Mouse (Mus musculus) left cerebral cortex, adult 2 months (tissue): Measurements from ENCODE around the gene Mrps18c. TPM values are rescaled to one million over a fixed set of nuclear protein-coding genes. Genes with fewer than 3 reads are reported as not detected.

Source experiments
- DNase-seq, 2 experiments: peaks; one replicate each; pipeline ENCODE4 v3.0.0; 2021 to 2022; ENCODE audit warnings: low spot score in 2 of 2, mixed read lengths in 1 of 2; ENCODE audit errors: extremely low spot score in 1 of 2
- H3K27ac ChIP-seq: fragments of 200-600 bp; 2 replicates; pipeline ENCODE4 v1.8.1; 2022
- H3K4me3 ChIP-seq: fragments of 200-600 bp; 2 replicates; pipeline ENCODE4 v1.8.1; 2022
- CTCF ChIP-seq: fragments of 200-600 bp; IDR thresholded peaks from 2 replicates; pipeline ENCODE4 v1.8.1; 2022; ENCODE audit warnings: antibody characterized with exemption, mild to moderate bottlenecking, moderate library complexity
- intact Hi-C: fragments of 180-260 bp; cut with DNase I; formaldehyde crosslinking; loops from one replicate; pipeline ENCODE4 v1.15.1; 2025
- long read RNA-seq, 2 experiments: library from polyadenylated mRNA; stranded (forward); transcript quantifications; one replicate each; pipeline ENCODE4 v2.0.0; 2021; ENCODE audit warnings: borderline mapping rate in 2 of 2
- total RNA-seq, 2 experiments: library from RNA; stranded (reverse); gene quantifications; 2 replicates each; pipeline ENCODE4 v1.2.3; 2021

Gene Mrps18c
- 10 to 100 TPM; 52.0 to 57.7 TPM for total RNA-seq
- long read RNA-seq, experiment 1, transcript Mrps18c-201 (6 exons, 638 nt): major isoform, 22 of 27 reads
- long read RNA-seq, experiment 1, partial matches to known transcripts: 0 of 27 reads
- long read RNA-seq, experiment 1, other reads (novel, unspliced or antisense): 4 of 27 reads
- long read RNA-seq, experiment 2, transcript Mrps18c-201 (6 exons, 638 nt): major isoform, 23 of 24 reads
- long read RNA-seq, experiment 2, partial matches to known transcripts: 0 of 24 reads
- long read RNA-seq, experiment 2, other reads (novel, unspliced or antisense): 0 of 24 reads

DNA sequence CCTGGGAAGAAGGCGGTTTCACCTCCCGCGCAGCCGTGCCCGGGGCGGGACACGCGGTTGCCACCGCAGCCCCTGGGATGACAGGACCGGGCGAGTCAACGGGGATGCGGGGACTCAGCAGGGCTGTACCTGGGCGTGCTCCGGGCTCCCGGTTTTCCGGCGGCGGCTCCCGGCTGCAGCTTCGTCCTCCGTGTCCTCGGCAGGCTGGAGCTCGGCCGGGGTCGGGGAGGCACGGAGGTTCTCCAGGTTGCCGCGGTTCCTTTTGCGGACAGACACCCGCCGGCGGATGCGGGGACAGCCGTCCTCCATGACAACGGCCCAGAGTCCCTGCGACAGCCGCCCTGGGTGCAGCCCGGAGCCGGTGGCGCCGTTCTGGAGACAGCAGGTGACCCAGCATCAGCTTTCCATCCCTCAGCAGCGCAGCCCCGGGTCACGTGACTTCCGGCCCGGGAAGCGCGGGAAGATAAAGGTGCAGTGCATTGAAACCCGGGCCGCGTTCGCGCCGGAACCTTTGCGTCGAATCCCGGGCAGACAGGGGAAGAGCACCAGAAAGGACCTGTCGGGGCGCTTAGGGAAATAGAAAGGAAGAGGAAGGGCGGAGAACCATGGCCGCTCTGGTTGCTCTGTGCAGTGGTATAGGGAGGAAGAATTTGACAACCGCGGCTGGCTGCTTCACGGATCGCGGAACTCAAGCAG, at the start of gene Mrps18c, which contains the start of gene Helq:
Gene Mrps18c (plus strand): TSS at position 463 of the 696 bp plus-strand sequence.
Gene Helq (minus strand): TSS at position 434 of the 696 bp plus-strand sequence.
- DNase-seq: peak; percentile 93 to 94
- TF ChIP-seq CTCF: no peak; the same call in 1 of the 2 replicates
- intact Hi-C loops: loop anchor here (2.0 to 5.0 kb wide), 2 partner anchors 22 to 126 kb away; partner anchors contain the start of gene Abraxas1
- Histone ChIP-seq H3K27ac (peak within 1 kb of the TSS; percentile 50), H3K4me3 (peak within 1 kb of the TSS; percentile 92)

DNA sequence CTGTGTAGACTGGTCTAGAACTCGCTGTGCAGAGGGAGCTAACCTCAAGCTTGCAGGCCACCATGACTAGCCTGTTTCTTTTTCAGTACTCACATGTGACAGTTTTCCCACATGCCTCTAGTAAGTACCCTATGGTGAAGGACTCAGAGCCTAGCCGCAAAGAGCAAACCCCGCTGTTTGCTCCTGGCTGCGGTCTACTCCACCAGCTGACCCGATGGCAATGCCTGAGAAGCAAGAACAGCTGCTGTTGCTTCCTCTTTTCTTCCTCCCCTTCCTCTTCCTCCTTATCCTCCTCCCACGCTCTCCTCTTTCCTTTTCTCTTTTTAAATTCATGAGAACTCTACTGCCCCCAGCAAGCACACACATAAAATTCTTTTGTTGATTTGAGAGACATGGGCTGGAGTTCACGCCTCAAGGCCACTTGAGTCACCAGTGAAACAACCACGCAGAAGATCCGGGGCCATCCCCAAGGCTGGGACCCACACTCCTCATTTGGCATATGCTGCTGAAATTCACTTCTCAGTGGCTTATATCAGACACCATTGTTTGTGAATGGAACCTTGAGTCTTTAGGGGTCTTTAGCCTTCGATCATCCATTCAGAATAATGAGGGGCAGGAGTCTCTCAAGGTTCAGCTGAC, 47.7 kb upstream of the Mrps18c start:
- no peak for DNase-seq
- intact Hi-C loops: no loop called here

GRCm38 (mm10) chr5:100751655-100752054, 46.8 kb upstream of the Mrps18c start:
- intact Hi-C loops: no loop called here
- TF ChIP-seq CTCF: no peak
- Histone ChIP-seq H3K27ac (no peak overlapping the region), H3K4me3 (no peak overlapping the region)
- no peak for DNase-seq

More for the DNA sequence above, 47.7 kb upstream of the Mrps18c start:
- Histone ChIP-seq H3K4me3 (no peak overlapping the region), H3K27ac (no peak overlapping the region)
- TF ChIP-seq CTCF: no peak

DNA sequence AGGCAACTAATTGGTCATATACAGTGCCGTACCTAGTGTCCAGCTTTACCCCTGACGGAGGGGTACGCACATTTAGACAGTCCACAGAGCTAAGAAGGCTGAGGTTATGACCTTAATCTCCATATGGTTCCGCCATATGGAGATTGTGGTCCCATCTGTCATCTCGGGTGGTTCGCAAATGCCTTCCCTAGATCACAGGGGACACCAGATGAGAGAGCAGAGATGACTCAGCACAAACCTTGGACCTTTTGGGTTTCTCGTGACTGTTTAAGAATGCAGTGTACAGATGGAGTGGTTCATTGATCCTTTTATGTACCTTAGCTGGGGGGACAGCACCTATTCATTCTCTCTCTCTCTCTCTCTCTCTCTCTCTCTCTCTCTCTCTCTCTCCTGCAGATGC, 45.0 kb upstream of the Mrps18c start:
- no peak for TF ChIP-seq CTCF
- Histone ChIP-seq H3K4me3 (no peak overlapping the region), H3K27ac (no peak overlapping the region)
- intact Hi-C loops: no loop called here
- no peak for DNase-seq

GRCm38 (mm10) chr5:100758121-100758520, 40.3 kb upstream of the Mrps18c start:
- no peak for DNase-seq
- intact Hi-C loops: no loop called here
- H3K4me3 ChIP-seq: no peak overlapping the region
- no peak overlapping the region for H3K27ac ChIP-seq
- no peak for TF ChIP-seq CTCF

GRCm38 (mm10) chr5:100760049-100760663, 38.3 kb upstream of the Mrps18c start:
- intact Hi-C loops: no loop called here
- TF ChIP-seq CTCF: no peak
- no peak overlapping the region for H3K27ac ChIP-seq
- DNase-seq: no peak
- no peak overlapping the region for H3K4me3 ChIP-seq

- no peak for TF ChIP-seq CTCF
- H3K27ac ChIP-seq: no peak overlapping the region
- DNase-seq: no peak
- H3K4me3 ChIP-seq: no peak overlapping the region
- intact Hi-C loops: no loop called here
These were observed 36.7 kb upstream of the Mrps18c start for GRCm38 (mm10) chr5:100761736-100762135.

DNA sequence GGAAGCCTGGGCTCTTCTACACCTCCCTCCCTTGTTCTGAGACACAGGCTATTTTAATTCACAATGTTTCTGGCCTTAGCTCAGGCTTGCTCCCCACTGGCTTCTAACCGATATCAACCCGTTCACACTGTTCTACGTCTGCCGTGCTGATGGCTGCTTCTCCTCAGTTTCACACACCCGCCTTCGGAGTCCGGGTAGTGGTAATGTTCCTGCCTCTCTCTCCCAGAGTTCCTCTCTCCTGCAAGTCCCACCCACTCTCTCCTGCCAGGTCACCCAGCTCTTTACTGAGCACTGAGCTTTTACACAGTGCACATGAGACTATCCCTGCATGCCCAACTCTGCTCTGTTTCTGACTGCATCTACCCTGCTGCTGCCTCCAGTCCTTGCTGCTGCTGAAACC, 32.4 kb upstream of the Mrps18c start:
- Histone ChIP-seq H3K4me3 (no peak overlapping the region), H3K27ac (no peak overlapping the region)
- intact Hi-C loops: loop anchor here (5.0 kb wide), 1 partner anchor 94 kb away; no protein-coding TSS in a partner anchor
- no peak for TF ChIP-seq CTCF
- no peak for DNase-seq

DNA sequence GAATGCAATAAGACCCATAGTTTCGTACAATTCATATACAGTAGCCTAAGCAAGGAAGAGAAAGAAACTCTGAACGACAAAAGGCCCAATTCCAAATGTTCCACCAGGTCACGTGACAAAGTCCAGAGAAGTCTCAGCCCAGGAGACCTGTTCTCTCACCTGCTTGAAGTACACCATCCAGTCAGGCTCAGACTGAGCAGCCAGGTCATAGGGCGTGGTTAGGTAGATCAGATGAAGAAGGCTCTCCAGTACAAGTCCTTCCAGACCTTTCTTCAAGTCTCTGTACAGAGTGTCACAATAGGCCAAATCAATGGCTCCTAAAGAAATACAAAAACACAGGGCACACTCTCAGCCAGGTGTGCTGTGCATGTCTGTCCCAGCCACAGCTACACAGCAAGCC, 26.9 kb upstream of the Mrps18c start:
- DNase-seq: no peak
- Histone ChIP-seq H3K27ac (no peak overlapping the region), H3K4me3 (no peak overlapping the region)
- no peak for TF ChIP-seq CTCF
- intact Hi-C loops: no loop called here

- TF ChIP-seq CTCF: no peak
- no peak overlapping the region for H3K27ac ChIP-seq
- no peak overlapping the region for H3K4me3 ChIP-seq
- no peak for DNase-seq
- intact Hi-C loops: no loop called here
These were observed 22.5 kb upstream of the Mrps18c start for GRCm38 (mm10) chr5:100775778-100776404.

- intact Hi-C loops: no loop called here
- no peak for DNase-seq
These were observed 21.5 kb upstream of the Mrps18c start for GRCm38 (mm10) chr5:100776900-100777299.

More at GRCm38 (mm10) chr5:100776900-100777299, 21.5 kb upstream of the Mrps18c start:
- no peak for TF ChIP-seq CTCF
- H3K4me3 ChIP-seq: no peak overlapping the region
- no peak overlapping the region for H3K27ac ChIP-seq
